Comparison of ENCODE assay signal across 16 mouse cellular contexts in genomic region chr5:65287751-65288701, GRCm38 (mm10). TPM values are rescaled to one million over a fixed set of nuclear protein-coding genes. Genes with fewer than 3 reads are reported as not detected.
DNase-seq lines count a peak whose midpoint lies in the region; ATAC-seq and TF ChIP-seq lines count a peak whose summit lies in the region.
"Had no signal": no experiment of that assay in that cellular context is flagged by ENCODE, and none has a peak within 500 bp of the region (broad histone marks: within the 10 kb centered on the region; RNA-seq: fewer than 3 reads in every experiment).

No protein-coding gene starts in this region.

- peaks cover 12% of the 10 kb centered on the region; the same call in 1 of the 2 replicates for H3K36me3 ChIP-seq in forebrain, embryonic 16.5 days (ENCODE audit: control insufficient read depth, insufficient read depth)
- peaks cover 95% of the 10 kb centered on the region for H3K36me3 ChIP-seq in forebrain, embryonic 10.5 days (replicated peaks)
- peaks cover 29% of the 10 kb centered on the region; the same call in 1 of the 2 replicates for H3K36me3 ChIP-seq in midbrain, postnatal 0 days (ENCODE audit: insufficient read depth, low read length)
- peaks cover 14% of the 10 kb centered on the region; the same call in 1 of the 2 replicates for H3K36me3 ChIP-seq in midbrain, embryonic 11.5 days (ENCODE audit: control insufficient read depth, insufficient read depth, low read length)
- H3K36me3 ChIP-seq in midbrain, embryonic 10.5 days, result peaks cover 95% of the 10 kb centered on the region

- H3K9me3 ChIP-seq in forebrain, embryonic 16.5 days (ENCODE audit: control insufficient read depth, low read length), result no peaks in the 10 kb centered on the region
- H3K9me3 ChIP-seq in forebrain, embryonic 10.5 days, result no peaks in the 10 kb centered on the region
- H3K9me3 ChIP-seq in midbrain, postnatal 0 days (ENCODE audit: low read length), result no peaks in the 10 kb centered on the region
- no peaks in the 10 kb centered on the region for H3K9me3 ChIP-seq in midbrain, embryonic 11.5 days (ENCODE audit: control insufficient read depth, low read length)
- H3K9me3 ChIP-seq in midbrain, embryonic 10.5 days (replicated peaks), result no peaks in the 10 kb centered on the region
- H3K9me3 ChIP-seq: midbrain, embryonic 15.5 days; stomach, embryonic 15.5 days had no signal

- no peaks in the 10 kb centered on the region for H3K27me3 ChIP-seq in forebrain, embryonic 16.5 days (replicated peaks; ENCODE audit: control insufficient read depth, insufficient read depth, low read length)
- no peaks in the 10 kb centered on the region for H3K27me3 ChIP-seq in forebrain, embryonic 10.5 days (ENCODE audit: poor library complexity, severe bottlenecking)
- no peaks in the 10 kb centered on the region for H3K27me3 ChIP-seq in midbrain, postnatal 0 days (ENCODE audit: insufficient read depth, low read length)
- H3K27me3 ChIP-seq in midbrain, embryonic 11.5 days (ENCODE audit: control insufficient read depth, insufficient read depth, low read length), result no peaks in the 10 kb centered on the region
- no peaks in the 10 kb centered on the region for H3K27me3 ChIP-seq in midbrain, embryonic 10.5 days (ENCODE audit: low read depth, poor library complexity, severe bottlenecking)
- H3K27me3 ChIP-seq: midbrain, embryonic 15.5 days; stomach, embryonic 15.5 days had no signal

- H3K4me2 ChIP-seq in forebrain, embryonic 16.5 days (ENCODE audit: low read length), result no peak overlapping the region
- H3K4me2 ChIP-seq in midbrain, postnatal 0 days (ENCODE audit: low read depth, low read length, poor library complexity, severe bottlenecking), result no peak overlapping the region
- H3K4me2 ChIP-seq in midbrain, embryonic 11.5 days, result no peak overlapping the region
- H3K4me2 ChIP-seq: midbrain, embryonic 15.5 days; stomach, embryonic 15.5 days had no signal

- 80% methylated on average over 24 of the region's 24 CpGs for WGBS in forebrain, embryonic 16.5 days
- WGBS in forebrain, embryonic 10.5 days, result 93% methylated on average over 24 of the region's 24 CpGs
- 86% methylated on average over 24 of the region's 24 CpGs for WGBS in midbrain, postnatal 0 days
- 92% methylated on average over 24 of the region's 24 CpGs for WGBS in midbrain, embryonic 11.5 days
- 94% methylated on average over 24 of the region's 24 CpGs for WGBS in midbrain, embryonic 10.5 days

- no peaks in the 10 kb centered on the region for H3K4me1 ChIP-seq in forebrain, embryonic 16.5 days (replicated peaks; ENCODE audit: control insufficient read depth, insufficient read depth, low read length)
- H3K4me1 ChIP-seq in forebrain, embryonic 10.5 days, result no peaks in the 10 kb centered on the region
- H3K4me1 ChIP-seq in midbrain, postnatal 0 days (ENCODE audit: insufficient read depth, low read length), result no peaks in the 10 kb centered on the region
- H3K4me1 ChIP-seq in midbrain, embryonic 11.5 days (ENCODE audit: control insufficient read depth, insufficient read depth, low read length), result no peaks in the 10 kb centered on the region
- no peaks in the 10 kb centered on the region for H3K4me1 ChIP-seq in midbrain, embryonic 10.5 days
- H3K4me1 ChIP-seq: midbrain, embryonic 15.5 days; stomach, embryonic 15.5 days had no signal

- ATAC-seq in forebrain, embryonic 16.5 days, result peak; percentile 73
- ATAC-seq in midbrain, postnatal 0 days (ENCODE audit: low FRiP score), result no peak
- ATAC-seq in midbrain, embryonic 11.5 days (ENCODE audit: low FRiP score), result no peak
- ATAC-seq: midbrain, embryonic 15.5 days had no signal

- H3K27ac ChIP-seq in forebrain, embryonic 16.5 days (ENCODE audit: low read length), result no peak overlapping the region
- H3K27ac ChIP-seq in forebrain, embryonic 10.5 days, result no peak overlapping the region
- H3K27ac ChIP-seq in midbrain, postnatal 0 days (ENCODE audit: low read depth, low read length), result no peak overlapping the region
- H3K27ac ChIP-seq in midbrain, embryonic 11.5 days (ENCODE audit: low read depth, low read length), result no peak overlapping the region
- no peak overlapping the region for H3K27ac ChIP-seq in midbrain, embryonic 10.5 days (replicated peaks)
- H3K27ac ChIP-seq: heart, adult 2 months; left cerebral cortex, adult 2 months; midbrain, embryonic 15.5 days; stomach, embryonic 15.5 days had no signal

- H3K9ac ChIP-seq in forebrain, embryonic 16.5 days (replicated peaks; ENCODE audit: low read depth, low read length), result no peak overlapping the region
- H3K9ac ChIP-seq in midbrain, postnatal 0 days (replicated peaks; ENCODE audit: low read length, poor library complexity, severe bottlenecking), result no peak overlapping the region
- no peak overlapping the region for H3K9ac ChIP-seq in midbrain, embryonic 11.5 days (ENCODE audit: low read length)
- H3K9ac ChIP-seq: midbrain, embryonic 15.5 days; stomach, embryonic 15.5 days had no signal

- no peak for DNase-seq in forebrain, embryonic 10.5 days (ENCODE audit: extremely low spot score, low spot score)
- DNase-seq in midbrain, postnatal 0 days (ENCODE audit: low spot score), result peak; percentile 57
- DNase-seq in midbrain, embryonic 11.5 days (ENCODE audit: low spot score, missing footprints), result no peak
- DNase-seq in layer of hippocampus, postnatal 10 days (ENCODE audit: low spot score in 2 of 2), result peak; percentile 8 to 30
- DNase-seq in natural killer cell, adult 2 months (ENCODE audit: low spot score in 2 of 2), result no peak
- DNase-seq in thymus, postnatal 10 days (ENCODE audit: low spot score in 2 of 2), result no peak
- no peak for DNase-seq in midbrain, embryonic 10.5 days (ENCODE audit: low spot score)
- DNase-seq: adrenal gland, postnatal 10 days; B cell, adult 2 months; heart, adult 2 months; kidney, adult 2 months; right cerebral cortex, postnatal 4 days had no signal

- H3K4me3 ChIP-seq in forebrain, embryonic 16.5 days (replicated peaks; ENCODE audit: low read length), result no peak overlapping the region
- H3K4me3 ChIP-seq in forebrain, embryonic 10.5 days, result no peak overlapping the region
- no peak overlapping the region for H3K4me3 ChIP-seq in midbrain, postnatal 0 days (ENCODE audit: low read depth, low read length)
- H3K4me3 ChIP-seq in midbrain, embryonic 11.5 days (ENCODE audit: low read depth, low read length), result no peak overlapping the region
- H3K4me3 ChIP-seq in midbrain, embryonic 10.5 days, result no peak overlapping the region
- H3K4me3 ChIP-seq: heart, adult 2 months; left cerebral cortex, adult 2 months; midbrain, embryonic 15.5 days; stomach, embryonic 15.5 days had no signal

- no peak for TF ChIP-seq CTCF in midbrain, postnatal 0 days (IDR thresholded peaks at IDR 0.05)

RNA-seq across cellular contexts. Expression of gene Rfc1, which starts 47.4 kb away (rescaled TPM):
- 38.5 and 45.2 TPM in 2 replicates for polyA plus RNA-seq in forebrain, embryonic 16.5 days (2015; fragmentation: Nextera tagmentation; extraction: Ambion mirVana)
- polyA plus RNA-seq in forebrain, embryonic 10.5 days (2016; fragmentation: Nextera tagmentation; extraction: Ambion mirVana), result 103 and 110 TPM in 2 replicates
- total RNA-seq in midbrain, postnatal 0 days (2014; rRNA removed), result 13.7 and 22.7 TPM in 2 replicates
- polyA plus RNA-seq in midbrain, postnatal 0 days (2015; fragmentation: Nextera tagmentation; extraction: Ambion mirVana), result 19.5 and 27.7 TPM in 2 replicates
- polyA plus RNA-seq in midbrain, embryonic 11.5 days (2014; fragmentation: Nextera tagmentation; extraction: Ambion mirVana), result 92.3 and 98.2 TPM in 2 replicates
- 10 to 100 TPM; 26.6 to 29.5 TPM for total RNA-seq in layer of hippocampus, postnatal 10 days (2021)
- 87.3 and 103 TPM in 2 replicates for polyA plus RNA-seq in midbrain, embryonic 10.5 days (2016; fragmentation: Nextera tagmentation; extraction: Ambion mirVana)

Comparison
In these comparisons a context has a peak if more than half of its experiments do, and no peak if none do; other contexts are left out.
1. DNase-seq: peak in midbrain, postnatal 0 days (single experiment) and layer of hippocampus, postnatal 10 days (2 of 2); none in forebrain, embryonic 10.5 days (single experiment), midbrain, embryonic 11.5 days (single experiment), natural killer cell, adult 2 months (0 of 2), thymus, postnatal 10 days (0 of 2) and midbrain, embryonic 10.5 days (single experiment).